Mouse (Mus musculus) brain, embryonic 18.5 days (tissue): ENCODE data around the gene Acvr1b.

Source experiments
- DNase-seq: peaks from one replicate; pipeline ENCODE4 v3.0.0-alpha.2; 2012; ENCODE audit warnings: low read depth, low spot score

Gene Acvr1b

GRCm38 (mm10) chr15:101173421-101174211 lies at the start of gene Acvr1b:
Gene Acvr1b, plus strand, starts transcription at chr15:101174067.
- peak; percentile 78 for DNase-seq

DNA sequence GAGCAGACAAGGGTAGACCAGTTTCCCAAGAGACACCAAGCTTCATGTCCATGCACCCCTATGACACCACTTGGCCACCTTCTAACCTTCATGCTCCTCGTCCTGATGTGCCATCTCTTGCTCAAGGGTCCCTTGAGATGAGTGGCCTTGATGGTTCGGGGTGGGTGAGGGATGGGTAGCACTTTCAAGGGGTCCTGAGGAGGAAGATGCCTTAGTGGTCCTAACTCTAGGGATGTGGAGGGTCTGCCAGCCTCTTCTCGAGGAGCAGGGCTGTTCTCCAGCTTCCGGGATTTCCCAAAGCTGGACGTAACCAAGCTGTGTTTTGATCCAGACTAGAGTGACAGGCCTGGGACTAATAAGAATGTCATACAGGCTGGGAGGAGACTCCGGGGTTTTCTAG lies 48.3 kb upstream of the Acvr1b start:
- no peak for DNase-seq

DNA sequence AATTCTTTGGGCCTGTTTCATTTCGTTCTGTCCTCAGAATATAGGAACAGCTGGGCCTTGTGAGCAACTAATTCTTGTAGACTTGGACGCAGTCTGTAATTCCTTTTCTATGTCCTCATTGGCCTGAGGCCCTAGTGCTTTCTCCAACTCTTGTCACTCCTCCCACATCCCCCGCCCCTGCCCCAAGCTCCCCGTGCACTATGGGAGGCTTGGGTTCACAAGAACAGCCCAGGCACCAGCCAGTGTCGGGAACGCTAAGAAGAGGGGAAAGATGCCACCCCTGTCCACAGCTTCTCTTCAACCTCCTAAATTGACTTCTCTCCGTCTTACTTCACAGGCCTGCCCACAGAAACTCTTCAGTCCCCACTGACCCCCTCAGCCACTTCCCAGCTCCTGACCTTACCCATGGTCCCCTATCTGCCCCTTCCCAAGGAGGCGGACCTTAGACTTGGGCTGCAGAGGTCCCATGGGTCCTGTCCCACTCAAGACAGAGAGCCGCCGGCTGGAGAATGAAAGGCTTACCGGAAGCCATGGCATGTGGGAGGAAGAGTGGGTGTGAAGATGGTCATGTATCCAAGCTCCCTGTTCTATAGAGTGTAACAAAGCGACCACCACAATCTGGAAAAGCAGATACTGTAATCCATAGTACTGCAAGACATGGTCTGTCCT lies 46.9 kb upstream of the Acvr1b start:
- no peak for DNase-seq

DNA sequence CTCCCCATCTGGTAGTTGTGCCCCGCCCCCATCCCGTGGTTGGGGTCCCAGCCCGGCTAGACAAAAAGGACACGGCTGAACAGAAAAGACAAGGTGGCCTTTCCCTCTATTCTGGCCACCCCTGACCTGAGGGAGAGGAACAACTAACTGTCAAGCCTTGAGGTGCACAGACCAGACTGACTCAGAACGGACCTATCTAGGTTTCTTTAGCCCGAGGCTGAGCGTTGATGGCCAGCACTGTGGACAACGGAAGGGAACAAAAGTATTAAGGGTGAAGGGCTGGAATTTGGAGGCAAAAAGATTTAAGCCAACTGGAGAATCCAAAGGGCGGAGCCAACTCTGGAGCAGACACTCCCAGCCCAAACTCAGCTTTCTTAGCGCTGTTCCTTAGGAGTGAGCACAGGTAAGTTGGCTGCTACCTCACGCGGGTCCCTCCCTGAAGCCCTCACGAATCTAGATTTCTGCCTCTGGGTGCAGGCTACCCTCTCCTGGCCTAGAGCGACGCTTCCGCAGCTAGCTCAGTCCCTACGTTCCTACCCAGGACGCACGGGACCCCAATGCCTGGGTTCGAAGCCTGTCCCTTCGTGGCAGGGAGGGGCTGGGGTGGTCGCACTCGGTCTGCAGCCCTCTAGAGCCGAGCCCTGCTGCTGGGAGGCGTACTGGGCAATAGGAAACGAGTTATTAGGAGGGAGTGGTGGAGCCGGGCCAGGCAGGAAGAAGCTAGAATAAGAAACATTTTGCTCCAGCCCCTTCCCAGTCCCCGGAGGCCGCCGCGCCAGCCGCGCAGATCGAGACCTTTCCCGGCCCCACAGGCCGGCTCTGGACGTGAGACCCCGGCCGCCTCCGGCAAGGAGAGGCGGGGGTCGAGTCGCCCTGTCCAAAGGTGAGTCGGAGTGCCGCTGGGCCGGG lies 45.4 kb upstream of the Acvr1b start, which contains the start of gene Acvrl1:
Acvrl1 (plus strand) TSS at position 342 of the 909 bp plus-strand sequence.
- no peak for DNase-seq

- no peak for DNase-seq
Observed at GRCm38 (mm10) chr15:101129412-101129811, 44.5 kb upstream of the Acvr1b start.

- no peak for DNase-seq
Observed at GRCm38 (mm10) chr15:101131498-101131897, 42.4 kb upstream of the Acvr1b start.

- no peak for DNase-seq
Observed at GRCm38 (mm10) chr15:101132041-101132440, 41.8 kb upstream of the Acvr1b start.

GRCm38 (mm10) chr15:101132761-101133160 lies 41.1 kb upstream of the Acvr1b start:
- no peak for DNase-seq

DNA sequence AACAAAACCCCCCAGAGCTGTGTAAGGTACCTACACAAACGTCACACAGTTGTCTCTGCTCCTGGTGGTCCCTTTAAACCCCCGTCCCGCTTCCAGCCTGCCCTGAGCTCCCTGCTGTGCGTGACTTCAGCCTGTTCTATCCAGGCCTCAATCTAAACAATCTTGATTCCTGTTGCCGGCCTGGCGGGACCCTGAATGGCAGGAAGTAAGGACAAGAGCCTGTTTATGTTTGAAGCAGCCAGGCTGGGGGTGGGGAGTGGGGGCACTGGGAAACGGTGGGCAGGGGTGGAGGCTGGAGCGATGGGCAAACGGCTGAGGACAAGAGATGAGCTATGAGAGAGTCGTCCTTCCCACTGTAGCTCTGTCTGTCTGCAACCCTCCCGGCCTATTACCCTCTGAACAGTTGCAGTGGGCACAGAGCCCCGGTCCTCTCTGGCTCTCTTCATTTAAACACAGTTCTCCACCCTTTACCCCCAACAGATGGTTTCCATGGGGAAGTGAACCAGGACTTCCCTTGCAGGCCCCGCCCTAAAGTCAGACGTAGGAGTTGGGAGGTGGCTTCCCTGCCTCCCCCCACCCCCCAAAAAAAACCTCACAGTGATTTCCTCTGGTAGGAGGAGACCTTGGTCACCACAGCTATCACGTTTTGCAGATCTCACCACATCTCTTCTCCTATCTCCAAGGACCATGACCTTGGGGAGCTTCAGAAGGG lies 39.7 kb upstream of the Acvr1b start:
- no peak for DNase-seq

DNA sequence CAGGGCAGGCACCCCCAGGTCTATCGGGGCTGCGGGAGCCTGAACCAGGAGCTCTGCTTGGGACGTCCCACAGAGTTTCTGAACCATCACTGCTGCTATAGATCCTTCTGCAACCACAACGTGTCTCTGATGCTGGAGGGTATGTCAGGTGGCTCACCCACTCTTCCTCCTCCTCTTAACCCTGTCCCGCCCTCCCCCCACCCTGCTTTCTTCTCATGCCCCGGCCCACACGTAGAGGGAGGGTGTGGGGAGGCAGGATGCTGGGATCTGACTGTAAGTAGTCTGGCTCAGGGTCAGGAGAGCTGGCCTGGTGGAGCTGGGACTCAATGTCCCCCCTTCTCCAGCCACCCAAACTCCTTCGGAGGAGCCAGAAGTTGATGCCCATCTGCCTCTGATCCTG lies 38.5 kb upstream of the Acvr1b start:
- DNase-seq: no peak

GRCm38 (mm10) chr15:101137455-101137854 lies 36.4 kb upstream of the Acvr1b start:
- DNase-seq: no peak

GRCm38 (mm10) chr15:101138675-101139074 lies 35.2 kb upstream of the Acvr1b start:
- DNase-seq: no peak

DNA sequence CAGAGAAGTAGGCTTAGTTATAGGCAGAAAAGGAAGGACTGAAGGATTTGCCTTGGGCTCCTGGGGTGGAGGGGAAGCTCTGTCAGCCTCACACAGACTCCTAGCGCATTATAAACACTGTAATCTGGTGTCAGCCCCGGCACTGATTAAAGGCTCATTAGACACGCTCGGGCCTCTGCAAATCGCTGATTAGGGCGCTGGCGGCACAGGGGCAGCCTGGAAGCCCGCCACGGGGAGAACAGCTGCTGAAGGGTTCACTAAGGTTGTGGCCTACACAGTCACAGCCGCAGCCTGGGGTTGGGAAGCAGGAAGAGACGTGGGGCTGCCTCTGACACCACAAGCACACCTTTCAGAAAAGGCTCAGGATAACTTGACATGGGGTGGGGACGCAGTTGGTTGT lies 34.0 kb upstream of the Acvr1b start:
- no peak for DNase-seq

- DNase-seq: no peak
Observed at GRCm38 (mm10) chr15:101140587-101140986, 33.3 kb upstream of the Acvr1b start.

DNA sequence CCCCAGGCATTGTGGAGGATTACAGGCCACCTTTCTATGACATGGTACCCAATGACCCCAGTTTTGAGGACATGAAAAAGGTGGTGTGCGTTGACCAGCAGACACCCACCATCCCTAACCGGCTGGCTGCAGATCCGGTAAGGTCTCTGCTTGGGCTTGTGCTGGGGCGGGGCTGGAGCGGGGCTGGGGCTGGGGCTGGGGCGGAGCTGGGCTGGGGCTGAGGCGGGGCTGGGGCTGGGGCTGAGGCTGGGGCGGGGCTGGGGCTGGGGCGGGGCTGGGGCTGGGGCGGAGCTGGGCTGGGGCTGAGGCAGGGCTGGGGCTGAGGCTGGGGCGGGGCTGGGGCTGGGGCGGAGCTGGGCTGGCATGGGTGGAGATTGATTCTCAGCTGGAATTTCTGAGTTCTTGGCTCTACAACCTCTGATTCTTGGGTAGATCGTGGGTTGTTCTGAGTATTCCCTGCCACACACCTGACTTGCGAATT lies 32.8 kb upstream of the Acvr1b start:
- no peak for DNase-seq

DNA sequence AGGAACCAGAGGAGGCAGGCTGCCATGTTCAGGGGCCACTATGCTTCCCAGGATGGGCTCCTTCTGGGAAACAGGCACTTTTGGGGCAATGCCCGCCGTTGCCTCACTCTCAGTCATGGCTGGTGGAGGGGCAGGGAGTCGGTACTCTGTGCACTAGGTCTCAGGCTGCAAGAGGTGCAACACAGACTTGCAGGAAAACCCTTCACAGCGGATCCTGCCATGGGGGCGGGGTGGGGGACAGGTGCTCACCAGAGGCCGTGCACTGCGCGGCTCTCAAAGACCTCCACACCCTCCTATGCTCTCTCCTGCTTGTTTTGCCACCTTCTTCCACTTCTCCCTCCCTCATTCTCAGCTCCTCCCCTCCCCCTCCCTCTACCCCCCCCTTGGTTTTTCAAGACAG lies 31.2 kb upstream of the Acvr1b start:
- DNase-seq: no peak

- DNase-seq: no peak
Observed at GRCm38 (mm10) chr15:101143494-101143893, 30.4 kb upstream of the Acvr1b start.

GRCm38 (mm10) chr15:101144176-101144575 lies 29.7 kb upstream of the Acvr1b start:
- no peak for DNase-seq

GRCm38 (mm10) chr15:101144779-101145178 lies 29.1 kb upstream of the Acvr1b start:
- DNase-seq: no peak

GRCm38 (mm10) chr15:101145424-101146099 lies 28.3 kb upstream of the Acvr1b start:
- peak; percentile 63 for DNase-seq
